Mouse (Mus musculus): ENCODE results near the gene Slc33a1.

Gene Slc33a1

GRCm38 (mm10) chr3:63898581-63899308, 65.8 kb downstream of the Slc33a1 start:
- DNase-seq (ENCODE audit: low spot score in 2 of 2) = peak; percentile 79 to 80

GRCm38 (mm10) chr3:63897177-63897576, 67.4 kb downstream of the Slc33a1 start:
- DNase-seq (ENCODE audit: low spot score in 2 of 2) = no peak

GRCm38 (mm10) chr3:63896303-63896702, 68.3 kb downstream of the Slc33a1 start:
- DNase-seq (ENCODE audit: low spot score in 2 of 2) = no peak

GRCm38 (mm10) chr3:63895786-63896185, 68.8 kb downstream of the Slc33a1 start:
- DNase-seq (ENCODE audit: low spot score in 2 of 2) = no peak

GRCm38 (mm10) chr3:63893677-63894076, 70.9 kb downstream of the Slc33a1 start:
- no peak for DNase-seq (ENCODE audit: low spot score in 2 of 2)

GRCm38 (mm10) chr3:63892154-63892553, 72.4 kb downstream of the Slc33a1 start:
- no peak for DNase-seq (ENCODE audit: low spot score in 2 of 2)

Measured in right cerebral cortex, postnatal 36 days (tissue).